Mouse (Mus musculus) cortical plate, adult 2 months (tissue): Measurements from ENCODE around the gene Acer2.

ENCODE experiments used
- CTCF ChIP-seq: fragments of 200-500 bp; IDR thresholded peaks from 2 replicates; pipeline ENCODE4 v1.5.1; 2011; ENCODE audit warnings: mild to moderate bottlenecking, control low read depth, low read length; ENCODE audit not compliant: insufficient read depth; ENCODE audit errors: extremely low read depth
- POLR2A ChIP-seq: fragments of 200-500 bp; IDR thresholded peaks from 2 replicates; pipeline ENCODE4 v1.6.1; 2011; ENCODE audit warnings: mild to moderate bottlenecking, low read length, control low read depth; ENCODE audit not compliant: insufficient read depth; ENCODE audit errors: extremely low read depth

GRCm38 (mm10) chr4:86845384-86845783, 28.8 kb upstream of the Acer2 start:
- no peak for TF ChIP-seq POLR2A
- no peak for TF ChIP-seq CTCF
